Mouse (Mus musculus): ENCODE measurements around the gene Tnip1.

DNA sequence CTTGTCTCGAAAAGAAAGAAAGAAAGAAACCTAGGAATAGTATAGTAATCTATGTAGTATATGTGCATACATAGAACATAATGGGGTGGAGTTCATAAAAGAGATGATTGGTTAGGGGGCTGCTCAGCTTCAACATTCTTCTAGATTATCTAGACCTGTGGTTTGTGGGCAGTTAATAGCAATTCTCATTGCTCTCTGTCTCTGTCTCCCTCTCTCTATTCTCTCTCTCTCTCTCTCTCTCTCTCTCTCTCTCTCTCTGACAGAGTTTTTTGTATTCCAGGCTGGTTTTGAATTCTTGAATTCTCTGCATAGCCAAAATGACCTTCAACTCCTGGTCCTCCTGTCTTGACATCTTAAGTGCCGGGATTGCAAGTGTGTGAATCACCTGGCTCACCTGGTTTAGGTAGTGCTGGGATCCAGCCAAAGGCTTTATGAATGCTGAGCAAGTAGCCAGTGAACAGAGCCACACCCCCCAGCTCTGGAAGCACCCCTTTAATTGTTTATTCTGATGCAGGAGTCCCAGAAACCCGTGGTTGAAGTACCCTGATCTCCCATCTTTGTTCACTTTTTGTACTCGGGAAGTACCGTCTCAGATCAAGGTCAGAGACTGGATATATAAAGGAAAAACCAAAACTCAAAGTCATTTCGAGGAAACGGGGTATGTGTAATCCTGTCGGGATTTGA is 8.8 kb upstream of the Tnip1 start:
- TF ChIP-seq CTCF (IDR thresholded peaks at IDR 0.05; ENCODE audit: extremely low read depth, insufficient read length, insufficient replicate concordance, low read depth, low read length) (no peak), POLR2A (IDR thresholded peaks at IDR 0.05; ENCODE audit: low read depth, low read length) (no peak)
